Mouse (Mus musculus) 3134 (cell line): Measurements from ENCODE around the gene Gak.
"Not testable (repeated sequence)": the region's sequence is repeated elsewhere in the genome, so short reads cannot be mapped to it uniquely, and the experiment has no call there.

ENCODE experiments used
- DNase-seq: peaks from one replicate; pipeline ENCODE4 v3.0.0-alpha.2; 2011; ENCODE audit warnings: low spot score; ENCODE audit not compliant: insufficient read length; ENCODE audit errors: extremely low read depth

Gak gene

GRCm38 (mm10) chr5:108655891-108656650, 26.5 kb upstream of the Gak start:
- no peak for DNase-seq

- no peak for DNase-seq
Measured at GRCm38 (mm10) chr5:108655381-108655780, 25.8 kb upstream of the Gak start.

GRCm38 (mm10) chr5:108654444-108654990, 25.0 kb upstream of the Gak start:
- DNase-seq, result no peak

GRCm38 (mm10) chr5:108653341-108653740, 23.8 kb upstream of the Gak start:
- DNase-seq, result no peak

- no peak for DNase-seq
Measured at GRCm38 (mm10) chr5:108651823-108652222, 22.3 kb upstream of the Gak start.

GRCm38 (mm10) chr5:108651136-108651720, 21.7 kb upstream of the Gak start:
- no peak for DNase-seq

GRCm38 (mm10) chr5:108650341-108650740, 20.8 kb upstream of the Gak start:
- DNase-seq, result no peak

GRCm38 (mm10) chr5:108648937-108649576, 19.5 kb upstream of the Gak start:
- no peak for DNase-seq

- DNase-seq, result no peak
Measured at GRCm38 (mm10) chr5:108647820-108648465, 18.4 kb upstream of the Gak start.

- no peak for DNase-seq
Measured at GRCm38 (mm10) chr5:108647311-108647710, 17.8 kb upstream of the Gak start.

- DNase-seq, result no peak
Measured at GRCm38 (mm10) chr5:108646343-108646660, 16.7 kb upstream of the Gak start.

- no peak for DNase-seq
Measured at GRCm38 (mm10) chr5:108645651-108646342, 16.2 kb upstream of the Gak start.

GRCm38 (mm10) chr5:108643674-108644073, 14.1 kb upstream of the Gak start:
- DNase-seq, result no peak

- no peak for DNase-seq
Measured at GRCm38 (mm10) chr5:108636172-108636571, 6.6 kb upstream of the Gak start.

- not testable (repeated sequence) for DNase-seq
Measured at GRCm38 (mm10) chr5:108634088-108634487, 4.5 kb upstream of the Gak start.

- DNase-seq, result no peak
Measured at GRCm38 (mm10) chr5:108633676-108634075, 4.1 kb upstream of the Gak start.

- no peak for DNase-seq
Measured at GRCm38 (mm10) chr5:108628891-108629633, 493 bp downstream of the Gak start.

GRCm38 (mm10) chr5:108626050-108626660, 3.4 kb downstream of the Gak start:
- DNase-seq, result no peak

- no peak for DNase-seq
Measured at GRCm38 (mm10) chr5:108621870-108622269, 7.7 kb downstream of the Gak start.

GRCm38 (mm10) chr5:108610426-108610825, 19.1 kb downstream of the Gak start:
- DNase-seq, result no peak
